Mouse (Mus musculus) limb, embryonic 14.5 days (tissue): ENCODE data around the gene Il15ra. TPM values are rescaled to one million over a fixed set of nuclear protein-coding genes. Genes with fewer than 3 reads are reported as not detected.

Source experiments
- ATAC-seq: fragments of 200-750 bp; cut with Nextera tagmentation; 2 replicates; pipeline ENCODE4 v1.8.0; 2017; ENCODE audit warnings: low read depth, moderate number of reproducible peaks, moderate TSS enrichment; ENCODE audit not compliant: low FRiP score
- DNase-seq: peaks from one replicate; pipeline ENCODE4 v3.0.0-alpha.2; 2015; ENCODE audit warnings: low spot score
- H3K27ac ChIP-seq: fragments of 300-500 bp; sonication (generic); replicated peaks from 2 replicates; pipeline ENCODE4 v1.5.1; 2014; ENCODE audit warnings: low read depth, mild to moderate bottlenecking, low read length, moderate library complexity, mixed read lengths
- H3K27me3 ChIP-seq: fragments of 300-500 bp; sonication (generic); 2 replicates; pipeline ENCODE4 v1.6.1; 2014; ENCODE audit warnings: low read length, mixed read lengths; ENCODE audit not compliant: control insufficient read depth, insufficient read depth
- H3K36me3 ChIP-seq: fragments of 300-500 bp; sonication (generic); 2 replicates; pipeline ENCODE4 v1.6.1; 2014; ENCODE audit warnings: mild to moderate bottlenecking, low read length, moderate library complexity, mixed read lengths; ENCODE audit not compliant: control insufficient read depth, insufficient read depth
- H3K4me1 ChIP-seq: fragments of 300-500 bp; sonication (generic); 2 replicates; pipeline ENCODE4 v1.6.1; 2014; ENCODE audit warnings: antibody characterized with exemption, low read length, mixed read lengths; ENCODE audit not compliant: control insufficient read depth, insufficient read depth
- H3K4me2 ChIP-seq: fragments of 300-500 bp; sonication (generic); replicated peaks from 2 replicates; pipeline ENCODE4 v1.6.1; 2014; ENCODE audit warnings: low read depth, mild to moderate bottlenecking, low read length, moderate library complexity; ENCODE audit not compliant: severe bottlenecking
- H3K4me3 ChIP-seq: fragments of 300-500 bp; sonication (generic); replicated peaks from 2 replicates; pipeline ENCODE4 v1.5.1; 2014; ENCODE audit warnings: low read length
- H3K9ac ChIP-seq: fragments of 300-500 bp; sonication (generic); 2 replicates; pipeline ENCODE4 v1.6.1; 2014; ENCODE audit warnings: mild to moderate bottlenecking, low read depth, low read length, moderate library complexity; ENCODE audit not compliant: severe bottlenecking
- H3K9me3 ChIP-seq: fragments of 300-500 bp; sonication (generic); 2 replicates; pipeline ENCODE4 v1.6.1; 2016; ENCODE audit warnings: low read length; ENCODE audit not compliant: control insufficient read depth
- POLR2A ChIP-seq: fragments of 200-500 bp; IDR thresholded peaks from 2 replicates; pipeline ENCODE4 v1.8.0; 2012; ENCODE audit warnings: inconsistent platforms, mild to moderate bottlenecking, moderate library complexity, borderline replicate concordance; ENCODE audit not compliant: insufficient read depth, insufficient read length; ENCODE audit errors: extremely low read depth
- WGBS: fragments of 180-500 bp; shearing (Covaris S2); extraction: QIAGEN DNeasy Blood & Tissue Kit; methylation state at CpG from one replicate; pipeline ENCODE4 v1.1.7; 2014; 5-methylcytosine and 5-hydroxymethylcytosine counted together
- polyA plus RNA-seq, 2 experiments: library from polyadenylated mRNA; depleted of rRNA in 1 of 2; stranded (reverse) in 1 of 2; unstranded in 1 of 2; fragments of >200 nt; fragmentation: Nextera tagmentation in 1 of 2; extraction: Ambion mirVana in 1 of 2; gene quantifications; 2 replicates each; pipeline versions ENCODE4 v1.2.1 to v1.2.3; 2012 to 2014

Gene Il15ra
- polyA plus RNA-seq, 2 experiments: 2.7 to 4.6 TPM

DNA sequence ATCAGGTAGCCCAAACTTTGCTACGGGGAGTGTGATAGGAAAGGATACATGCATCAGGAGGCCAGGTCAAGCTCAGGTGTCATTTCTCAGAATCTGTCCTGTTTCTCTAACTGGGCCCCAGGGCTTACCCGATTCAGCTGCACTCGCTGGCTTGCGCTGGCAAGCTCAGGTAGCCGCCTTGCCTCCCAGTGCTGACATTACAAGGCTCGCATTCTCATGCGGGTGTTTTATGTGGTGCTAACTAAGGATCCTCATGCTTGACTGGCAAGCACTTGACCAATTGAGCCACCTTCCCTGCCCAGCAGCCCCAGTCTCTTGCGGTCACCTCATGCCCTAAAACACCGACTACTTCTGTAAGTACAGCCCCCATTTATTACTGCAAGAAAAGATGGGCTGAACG, 69.3 kb downstream of the Il15ra start:
- DNase-seq (no peak), ATAC-seq (no peak)
- H3K9ac ChIP-seq: no peak overlapping the region; the same call in 1 of the 2 replicates
- H3K4me1 ChIP-seq: peaks cover 14% of the 10 kb centered on the region
- H3K27me3 ChIP-seq: no peaks in the 10 kb centered on the region
- H3K9me3 ChIP-seq: no peaks in the 10 kb centered on the region
- TF ChIP-seq POLR2A: no peak
- H3K4me2 ChIP-seq: no peak overlapping the region
- no peak overlapping the region for H3K4me3 ChIP-seq
- H3K36me3 ChIP-seq: peaks cover 5% of the 10 kb centered on the region
- no peak overlapping the region for H3K27ac ChIP-seq
- WGBS: 78% methylated on average over 10 of the region's 10 CpGs

DNA sequence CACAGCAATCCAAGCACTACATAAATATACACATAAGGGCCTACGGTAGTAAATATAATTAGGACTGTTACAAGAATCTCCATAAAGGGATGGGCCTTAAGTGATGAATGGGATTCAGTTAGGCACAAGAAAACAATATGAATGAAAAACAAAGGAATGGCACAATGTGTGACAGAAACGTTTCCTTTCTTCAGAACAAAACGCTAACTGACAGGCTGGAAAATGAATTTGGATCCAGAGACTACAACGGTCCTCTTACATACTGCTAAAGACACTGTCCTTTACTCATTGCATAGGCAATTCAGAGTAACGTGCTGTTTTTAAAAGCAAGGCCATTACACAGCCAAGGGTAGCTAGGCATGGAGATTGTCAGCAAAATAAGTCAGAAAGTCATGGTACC, 70.0 kb downstream of the Il15ra start:
- no peak for ATAC-seq
- no peaks in the 10 kb centered on the region; the same call in 1 of the 2 replicates for H3K36me3 ChIP-seq
- H3K4me3 ChIP-seq: no peak overlapping the region
- no peak for DNase-seq
- no peaks in the 10 kb centered on the region for H3K9me3 ChIP-seq
- TF ChIP-seq POLR2A: no peak
- H3K4me2 ChIP-seq: no peak overlapping the region
- 87% methylated on average over 5 of the region's 5 CpGs for WGBS
- H3K4me1 ChIP-seq: peaks cover 19% of the 10 kb centered on the region
- H3K9ac ChIP-seq: no peak overlapping the region
- no peak overlapping the region for H3K27ac ChIP-seq
- no peaks in the 10 kb centered on the region for H3K27me3 ChIP-seq

DNA sequence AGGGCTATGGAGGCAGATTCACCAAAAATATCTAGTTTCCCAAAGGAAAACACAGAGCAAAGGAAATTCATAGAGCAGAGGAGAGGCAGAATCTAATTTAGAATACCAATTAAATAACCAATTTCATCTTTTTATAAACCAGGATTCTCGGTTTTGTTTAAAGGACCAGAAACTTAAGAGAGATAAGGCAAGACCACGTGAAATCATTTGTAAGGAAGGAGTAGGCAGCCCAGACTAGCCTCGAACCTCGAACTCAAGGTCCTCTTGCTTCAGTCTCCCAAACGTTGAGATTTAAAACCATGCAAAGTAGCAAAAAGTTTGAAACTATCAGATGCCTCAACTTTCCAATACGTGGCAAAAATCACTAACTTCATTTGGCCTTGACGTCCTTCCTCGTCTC, 71.3 kb downstream of the Il15ra start:
- peaks cover 9% of the 10 kb centered on the region for H3K36me3 ChIP-seq
- H3K4me1 ChIP-seq: peaks cover 19% of the 10 kb centered on the region
- peak overlapping the region; percentile 84; the same call in 1 of the 2 replicates for H3K9ac ChIP-seq
- H3K4me2 ChIP-seq: peak overlapping the region; percentile 53
- H3K9me3 ChIP-seq: no peaks in the 10 kb centered on the region
- TF ChIP-seq POLR2A: no peak
- H3K4me3 ChIP-seq: peak overlapping the region; percentile 77
- no peak for DNase-seq
- no peak for ATAC-seq
- 53% methylated on average over 8 of the region's 8 CpGs for WGBS
- H3K27me3 ChIP-seq: no peaks in the 10 kb centered on the region
- no peak overlapping the region for H3K27ac ChIP-seq

DNA sequence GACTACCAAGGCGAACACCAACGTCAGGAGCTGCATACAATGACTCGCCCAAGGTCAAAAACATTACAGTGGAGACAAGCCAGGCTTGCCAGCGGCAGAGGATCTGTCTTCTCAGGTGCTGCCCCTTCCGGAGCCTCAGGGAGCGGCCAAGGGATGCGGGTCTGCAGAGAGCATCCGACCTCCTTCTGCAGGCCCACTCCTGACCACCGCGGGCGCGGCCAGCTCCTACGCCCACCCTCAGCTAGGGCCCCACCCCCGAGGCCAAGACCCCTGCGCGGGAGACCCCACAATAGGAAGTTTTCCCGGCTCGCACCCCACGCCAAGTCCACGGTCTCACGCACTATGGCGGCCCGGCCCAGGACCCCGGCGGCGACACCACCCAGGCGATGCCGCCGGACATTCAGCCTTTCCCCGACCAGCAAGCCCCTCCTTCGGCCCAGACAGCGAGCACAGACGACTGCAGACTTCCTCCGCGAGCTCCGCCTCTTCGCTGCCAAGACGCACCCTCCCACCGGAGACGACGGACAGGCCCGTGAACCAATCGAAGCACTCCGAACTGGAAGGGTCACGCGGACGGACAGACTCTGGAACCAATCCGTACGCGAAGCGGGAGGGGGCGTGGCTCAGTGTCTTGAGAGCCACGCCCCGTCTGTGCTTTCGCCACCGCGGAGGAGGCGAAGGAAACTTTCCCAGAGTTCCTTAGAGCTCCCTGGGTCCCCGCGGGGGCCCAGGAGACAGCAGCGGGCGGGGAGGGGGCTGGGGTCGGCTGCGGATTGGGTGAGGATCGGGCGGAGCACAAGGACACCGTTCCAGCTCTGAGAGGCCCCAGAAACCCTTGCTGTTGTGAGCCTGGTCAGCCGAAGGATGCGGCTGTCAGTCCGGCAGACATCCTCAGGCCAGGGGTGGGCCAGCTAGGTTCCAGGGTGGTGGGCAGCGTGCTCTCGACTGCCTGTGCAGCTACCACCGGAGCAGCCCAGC, 72.3 kb downstream of the Il15ra start, which contains the start of the genes Fbh1 and Ankrd16:
TSS of gene Fbh1 (minus strand) at position 492 of the 978 bp plus-strand sequence.
TSS of gene Ankrd16 (plus strand) at position 786 of the 978 bp plus-strand sequence.
- H3K4me3 ChIP-seq: peak within 1 kb of the TSS; percentile 77
- no peaks in the 10 kb centered on the region for H3K27me3 ChIP-seq
- H3K4me1 ChIP-seq: peaks cover 19% of the 10 kb centered on the region
- peak within 1 kb of the TSS; percentile 72 for H3K4me2 ChIP-seq
- 0 out of 2 replicates have a peak, but pooled peaks have one; percentile 41 for TF ChIP-seq POLR2A
- H3K9me3 ChIP-seq: no peaks in the 10 kb centered on the region
- H3K36me3 ChIP-seq: peaks cover 17% of the 10 kb centered on the region
- ATAC-seq (peak; percentile 95), DNase-seq (peak; percentile 100)
- H3K9ac ChIP-seq: peak within 1 kb of the TSS; percentile 84
- WGBS: 1% methylated on average over 73 of the region's 73 CpGs
- H3K27ac ChIP-seq: peak within 1 kb of the TSS; percentile 89

DNA sequence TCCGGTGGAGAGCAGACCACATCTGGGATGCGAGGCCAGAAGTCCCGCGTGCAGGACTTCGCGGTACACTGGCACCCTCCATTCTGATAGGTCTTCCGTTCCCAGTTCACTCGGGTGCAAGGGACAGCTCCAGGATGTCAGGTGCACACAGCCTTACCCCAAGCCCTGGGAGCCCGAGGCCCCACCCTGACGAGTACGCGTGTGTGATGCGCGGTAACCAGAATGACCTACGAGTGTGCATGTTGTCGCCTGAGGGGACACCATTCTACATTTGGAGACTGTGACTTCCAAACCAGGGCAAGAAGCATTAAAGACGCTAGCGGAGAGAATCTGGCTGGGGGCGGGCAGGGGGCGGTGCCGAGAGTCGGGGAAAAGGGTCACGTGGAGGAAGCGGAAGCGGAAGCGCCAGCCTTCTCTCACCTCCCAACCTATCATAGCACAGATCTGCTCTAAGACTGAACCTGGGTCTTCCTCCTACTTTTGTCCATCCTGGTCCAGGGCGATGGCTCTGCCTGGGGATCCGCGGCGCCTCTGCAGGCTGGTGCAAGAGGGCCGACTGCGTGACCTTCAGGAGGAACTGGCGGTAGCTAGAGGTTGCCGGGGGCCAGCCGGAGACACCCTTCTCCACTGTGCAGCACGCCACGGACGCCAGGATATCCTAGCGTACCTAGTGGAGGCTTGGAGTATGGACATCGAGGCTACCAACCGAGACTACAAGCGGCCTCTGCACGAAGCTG, 73.2 kb downstream of the Il15ra start:
- Histone ChIP-seq H3K27ac (peak overlapping the region; percentile 89), H3K4me3 (peak overlapping the region; percentile 77), H3K27me3 (no peaks in the 10 kb centered on the region), H3K9ac (peak overlapping the region; percentile 75), H3K4me1 (peaks cover 19% of the 10 kb centered on the region), H3K9me3 (no peaks in the 10 kb centered on the region), H3K36me3 (peaks cover 26% of the 10 kb centered on the region), H3K4me2 (peak overlapping the region; percentile 72)
- peak; percentile 89 for ATAC-seq
- DNase-seq: peak; percentile 93
- TF ChIP-seq POLR2A: no peak
- under 1% methylated on average over 41 of the region's 43 CpGs for WGBS

Other genes starting within 250 kb of the Il15ra start
- 19.6 and 25.3 TPM in 2 replicates for gene Pfkfb3, start 151.2 kb upstream of the Il15ra start, polyA plus RNA-seq (2012; rRNA removed)
- gene Pfkfb3, start 151.2 kb upstream of the Il15ra start, polyA plus RNA-seq (2014; fragmentation: Nextera tagmentation; extraction: Ambion mirVana): 11.4 and 11.9 TPM in 2 replicates
- 118 and 202 TPM in 2 replicates for gene Rbm17, start 101.1 kb upstream of the Il15ra start, polyA plus RNA-seq (2012; rRNA removed)
- 141 and 145 TPM in 2 replicates for gene Rbm17, start 101.1 kb upstream of the Il15ra start, polyA plus RNA-seq (2014; fragmentation: Nextera tagmentation; extraction: Ambion mirVana)
- not detected in 2 replicates for gene Gm17490, start 79.0 kb upstream of the Il15ra start, polyA plus RNA-seq (2012; rRNA removed)
- gene Gm17490, start 79.0 kb upstream of the Il15ra start, polyA plus RNA-seq (2014; fragmentation: Nextera tagmentation; extraction: Ambion mirVana): not detected in 2 replicates
- 0.01 TPM in 1 of 2 replicates, not detected in the other for gene Il2ra, start 62.5 kb upstream of the Il15ra start, polyA plus RNA-seq (2012; rRNA removed)
- gene Il2ra, start 62.5 kb upstream of the Il15ra start, polyA plus RNA-seq (2014; fragmentation: Nextera tagmentation; extraction: Ambion mirVana): not detected in 2 replicates
- gene Fbh1, start 72.3 kb downstream of the Il15ra start, polyA plus RNA-seq (2012; rRNA removed): 96.3 and 106 TPM in 2 replicates
- 129 and 142 TPM in 2 replicates for gene Fbh1, start 72.3 kb downstream of the Il15ra start, polyA plus RNA-seq (2014; fragmentation: Nextera tagmentation; extraction: Ambion mirVana)
- 146 and 158 TPM in 2 replicates for gene Ankrd16, start 72.6 kb downstream of the Il15ra start, polyA plus RNA-seq (2012; rRNA removed)
- 24.1 and 31.1 TPM in 2 replicates for gene Ankrd16, start 72.6 kb downstream of the Il15ra start, polyA plus RNA-seq (2014; fragmentation: Nextera tagmentation; extraction: Ambion mirVana)